Mouse (Mus musculus) heart, adult 18-20 months (tissue): ENCODE results near the gene Serpine3. TPM values are rescaled to one million over a fixed set of nuclear protein-coding genes. Genes with fewer than 3 reads are reported as not detected.

Experiments
- total RNA-seq, 2 experiments: library from RNA; stranded (reverse); gene quantifications; 2 replicates each; pipeline ENCODE4 v1.2.3; 2021

The Serpine3 gene
- total RNA-seq, 2 experiments from 2014 or later = not detected

Other genes with a start within 250 kb of the Serpine3 start
- gene Gucy1b2, start 207.4 kb upstream of the Serpine3 start, total RNA-seq = under 1 TPM in 1 of 2 experiments, not detected in 1; 0.15 TPM
- gene Fam124a, start 107.9 kb upstream of the Serpine3 start, total RNA-seq = 1 to 10 TPM; 3.8 to 3.9 TPM
- gene Gm4131, start 96.7 kb upstream of the Serpine3 start, total RNA-seq = not detected
- 10 to 100 TPM; 17.6 to 21.5 TPM for gene Ints6, start 97.5 kb downstream of the Serpine3 start, total RNA-seq
- 1 to 10 TPM; 6.4 to 6.9 TPM for gene Wdfy2, start 174.0 kb downstream of the Serpine3 start, total RNA-seq